Mouse (Mus musculus) heart, embryonic 11.5 days (tissue): ENCODE results near the gene Cbfa2t3. TPM values are rescaled to one million over a fixed set of nuclear protein-coding genes. Genes with fewer than 3 reads are reported as not detected.

ENCODE experiments used
- ATAC-seq: fragments of 200-750 bp; cut with Nextera tagmentation; replicated peaks from 2 replicates; pipeline ENCODE4 v1.8.0; 2017; ENCODE audit warnings: moderate library complexity; ENCODE audit not compliant: insufficient number of reproducible peaks, low FRiP score, low TSS enrichment
- H3K27ac ChIP-seq: fragments of 300-500 bp; sonication (generic); 2 replicates; pipeline ENCODE4 v1.5.1; 2014; ENCODE audit warnings: mild to moderate bottlenecking, low read depth, low read length
- H3K27me3 ChIP-seq: fragments of 300-500 bp; sonication (generic); 2 replicates; pipeline ENCODE4 v1.6.1; 2014; ENCODE audit warnings: mild to moderate bottlenecking, low read length, mixed read lengths; ENCODE audit not compliant: control insufficient read depth, insufficient read depth
- H3K36me3 ChIP-seq: fragments of 300-500 bp; sonication (generic); 2 replicates; pipeline ENCODE4 v1.6.1; 2014; ENCODE audit warnings: mild to moderate bottlenecking, low read length, moderate library complexity, mixed read lengths; ENCODE audit not compliant: control insufficient read depth, insufficient read depth
- H3K4me1 ChIP-seq: fragments of 300-500 bp; sonication (generic); 2 replicates; pipeline ENCODE4 v1.6.1; 2014; ENCODE audit warnings: low read length; ENCODE audit not compliant: control insufficient read depth, insufficient read depth
- H3K4me2 ChIP-seq: fragments of 300-500 bp; sonication (generic); 2 replicates; pipeline ENCODE4 v1.6.1; 2014; ENCODE audit warnings: mild to moderate bottlenecking, moderate library complexity
- H3K4me3 ChIP-seq: fragments of 300-500 bp; sonication (generic); 2 replicates; pipeline ENCODE4 v1.5.1; 2014; ENCODE audit warnings: low read depth, low read length
- H3K9ac ChIP-seq: fragments of 300-500 bp; sonication (generic); 2 replicates; pipeline ENCODE4 v1.6.1; 2014; ENCODE audit warnings: mild to moderate bottlenecking, low read depth, low read length, moderate library complexity
- H3K9me3 ChIP-seq: fragments of 300-500 bp; sonication (generic); replicated peaks from 2 replicates; pipeline ENCODE4 v1.6.1; 2016; ENCODE audit warnings: low read length; ENCODE audit not compliant: control insufficient read depth
- WGBS: fragments of 180-500 bp; shearing (Covaris S2); extraction: QIAGEN DNeasy Blood & Tissue Kit; methylation state at CpG from one replicate; pipeline ENCODE4 v1.1.7; 2014; ENCODE audit not compliant: insufficient replicate concordance; 5-methylcytosine and 5-hydroxymethylcytosine counted together
- polyA plus RNA-seq: library from polyadenylated mRNA; unstranded; fragments of >200 nt; fragmentation: Nextera tagmentation; extraction: Ambion mirVana; gene quantifications from 2 replicates; pipeline ENCODE4 v1.2.1, GENCODE M21; 2014

The Cbfa2t3 gene
- polyA plus RNA-seq, 1 experiment from 2014 or later = 5.2 TPM

DNA sequence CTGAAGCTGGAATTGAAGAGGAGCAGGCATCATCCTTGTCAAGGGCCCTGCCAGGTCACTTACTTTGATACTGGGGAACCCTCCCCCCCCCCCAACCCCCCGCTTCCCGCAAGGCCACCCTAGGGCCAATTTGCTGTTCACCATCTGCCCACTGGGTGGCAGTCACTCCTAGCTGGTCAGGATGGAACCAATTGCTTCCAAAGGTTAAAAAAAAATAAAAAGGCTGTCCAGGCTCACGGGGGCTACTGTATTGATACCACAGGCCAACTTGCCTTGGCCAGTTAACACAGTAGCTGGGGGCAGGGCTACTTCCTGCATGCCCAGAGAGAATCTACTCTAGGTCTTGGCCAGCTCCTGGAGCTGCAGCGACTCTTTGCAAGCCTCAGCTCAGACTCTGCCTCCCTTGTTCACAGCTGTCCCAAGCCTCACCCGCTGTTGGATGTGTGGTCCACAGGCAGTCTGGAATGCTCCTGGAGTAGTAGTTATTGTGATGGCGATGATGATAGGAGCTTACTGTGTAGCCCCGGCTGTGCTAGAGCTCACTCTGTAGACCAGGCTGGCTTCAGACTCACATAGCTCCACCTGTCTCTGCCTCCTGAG, 80.9 kb downstream of the Cbfa2t3 start:
- no peaks in the 10 kb centered on the region; the same call in 1 of the 2 replicates for H3K27me3 ChIP-seq
- H3K4me3 ChIP-seq = no peak overlapping the region
- WGBS = 36% methylated on average over 5 of the region's 7 CpGs
- no peak overlapping the region for H3K9ac ChIP-seq
- peaks cover 2% of the 10 kb centered on the region; the same call in 1 of the 2 replicates for H3K36me3 ChIP-seq
- ATAC-seq = no peak
- H3K4me2 ChIP-seq = no peak overlapping the region
- H3K27ac ChIP-seq = no peak overlapping the region
- peaks cover 4% of the 10 kb centered on the region for H3K4me1 ChIP-seq
- no peaks in the 10 kb centered on the region for H3K9me3 ChIP-seq

DNA sequence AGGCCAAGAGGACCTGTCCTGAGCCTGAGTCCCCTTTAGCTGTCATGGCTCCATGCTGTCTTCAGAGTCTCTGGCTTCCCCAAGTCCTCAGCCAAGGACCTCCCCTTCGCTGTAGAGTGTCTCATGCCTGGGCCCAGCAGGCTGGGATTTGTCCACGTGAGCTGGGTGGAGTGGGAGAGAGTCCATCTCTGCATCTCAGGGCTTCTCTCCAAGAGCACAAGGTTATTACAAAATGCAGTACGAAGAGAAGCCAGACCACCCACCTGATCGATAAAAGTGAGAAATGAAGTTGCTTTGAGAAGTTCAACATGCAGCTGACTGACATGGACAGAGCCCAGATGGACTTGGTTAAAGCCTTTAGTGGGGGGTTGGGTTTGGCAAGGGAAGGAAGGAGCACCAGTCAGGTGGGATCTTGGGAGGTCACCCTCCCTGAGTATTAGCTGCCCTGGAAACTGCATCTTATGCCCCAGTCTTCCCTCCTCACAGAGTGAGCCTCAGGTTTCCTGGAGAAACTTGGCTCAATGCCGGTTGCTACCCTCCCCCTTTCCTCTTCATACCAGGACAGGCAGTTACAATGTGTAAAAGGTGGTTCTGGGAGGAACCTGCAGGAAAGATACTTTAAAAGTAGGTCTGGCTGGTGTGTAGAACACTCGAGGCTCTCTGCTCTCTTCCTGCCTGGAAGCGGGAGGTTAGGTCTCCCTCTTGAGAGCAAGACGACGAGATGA, 82.6 kb downstream of the Cbfa2t3 start:
- ATAC-seq = no peak
- no peak overlapping the region for H3K9ac ChIP-seq
- H3K4me1 ChIP-seq = peaks cover 13% of the 10 kb centered on the region
- 69% methylated on average over 9 of the region's 9 CpGs for WGBS
- H3K9me3 ChIP-seq = no peaks in the 10 kb centered on the region
- no peak overlapping the region for H3K4me2 ChIP-seq
- H3K36me3 ChIP-seq = peaks cover 2% of the 10 kb centered on the region; the same call in 1 of the 2 replicates
- no peak overlapping the region for H3K4me3 ChIP-seq
- no peaks in the 10 kb centered on the region; the same call in 1 of the 2 replicates for H3K27me3 ChIP-seq
- H3K27ac ChIP-seq = no peak overlapping the region

DNA sequence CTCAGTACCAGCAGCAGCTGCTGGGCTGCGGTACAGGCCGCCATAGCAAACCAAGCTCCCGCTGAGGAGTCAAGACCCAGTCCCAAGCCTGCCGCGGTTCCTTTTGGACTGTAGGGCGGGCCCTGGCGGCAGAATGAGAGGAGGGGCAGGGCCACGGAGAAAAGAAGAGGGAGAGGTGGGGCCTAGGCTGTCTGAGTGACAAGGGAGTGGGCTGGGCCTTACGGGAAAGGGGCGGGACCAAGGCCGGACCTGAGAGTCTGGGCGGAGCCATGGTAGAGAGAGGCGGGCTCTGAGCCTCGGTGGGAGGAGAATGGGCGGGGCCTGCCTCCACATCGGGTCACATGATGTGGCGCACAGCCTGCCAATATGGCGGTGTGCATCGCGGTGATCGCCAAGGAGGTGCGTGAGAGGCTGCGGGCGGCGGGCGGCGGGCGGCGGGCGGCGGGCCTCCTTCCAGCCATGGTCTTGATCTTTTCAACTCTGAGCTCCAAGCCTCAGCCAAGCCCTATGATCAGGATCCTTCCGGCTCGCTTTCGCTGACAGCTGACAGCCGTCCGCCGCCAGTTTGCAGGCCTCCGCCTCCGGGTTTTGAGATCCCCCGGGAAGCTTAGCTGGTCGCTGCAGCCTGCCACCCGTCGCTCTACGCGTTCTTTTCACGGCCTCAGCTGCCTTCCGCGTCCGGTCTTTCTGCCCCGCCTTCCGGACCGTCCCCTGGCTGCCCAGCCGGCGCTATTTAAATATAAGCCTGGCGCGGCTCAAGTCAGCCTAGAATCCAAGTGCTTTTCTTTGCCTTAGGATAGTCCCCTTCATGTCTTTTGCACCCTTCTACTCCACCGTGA, 87.4 kb downstream of the Cbfa2t3 start, which contains the start of the genes Galns and Trappc2l:
TSS of gene Galns (minus strand) at position 169 of the 839 bp plus-strand sequence.
TSS of gene Trappc2l (plus strand) at position 346 of the 839 bp plus-strand sequence.
- Histone ChIP-seq H3K36me3 (peaks cover 2% of the 10 kb centered on the region; the same call in 1 of the 2 replicates), H3K4me3 (peak within 1 kb of the TSS; percentile 75), H3K27ac (peak within 1 kb of the TSS; percentile 82), H3K9ac (peak within 1 kb of the TSS; percentile 81), H3K9me3 (no peaks in the 10 kb centered on the region), H3K27me3 (no peaks in the 10 kb centered on the region), H3K4me1 (peaks cover 9% of the 10 kb centered on the region), H3K4me2 (peak within 1 kb of the TSS; percentile 81)
- WGBS = under 1% methylated on average over 56 of the region's 57 CpGs
- ATAC-seq = peak; percentile 97

DNA sequence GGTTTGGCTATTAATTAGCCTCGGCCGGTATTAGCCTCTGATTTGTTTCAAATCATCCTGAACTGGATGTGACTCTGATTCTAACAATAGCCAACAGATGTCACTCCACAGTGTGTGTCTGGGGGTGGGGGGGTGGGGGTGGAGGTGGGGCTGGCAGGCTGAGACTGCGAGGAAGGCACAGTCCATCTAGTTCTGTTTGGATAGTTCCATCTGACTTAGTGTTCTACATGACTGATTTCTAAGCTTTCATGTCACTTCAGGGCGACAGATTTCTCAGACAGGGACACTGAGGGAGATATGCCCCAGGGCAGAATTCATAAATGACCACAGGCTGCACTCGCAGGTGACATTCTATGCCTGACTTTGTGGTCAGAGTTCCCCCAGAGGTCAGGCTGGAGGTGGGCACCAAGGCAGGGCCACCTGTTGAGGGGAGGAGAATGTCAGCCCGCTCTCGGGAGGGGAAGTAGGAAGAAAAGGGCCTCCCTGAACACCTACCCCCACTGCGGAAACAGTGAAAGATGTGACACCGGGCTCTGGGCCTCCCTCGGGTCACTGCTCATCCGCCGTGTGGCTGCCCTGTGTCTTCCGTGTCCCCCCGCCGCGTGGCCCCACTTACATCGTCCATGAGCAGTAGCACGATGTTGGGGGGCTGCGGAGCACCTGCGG, 88.2 kb downstream of the Cbfa2t3 start:
- H3K4me3 ChIP-seq = peak overlapping the region; percentile 75
- H3K4me1 ChIP-seq = peaks cover 9% of the 10 kb centered on the region
- H3K9ac ChIP-seq = peak overlapping the region; percentile 81
- no peaks in the 10 kb centered on the region for H3K9me3 ChIP-seq
- WGBS = 7% methylated on average over 20 of the region's 20 CpGs
- no peaks in the 10 kb centered on the region for H3K27me3 ChIP-seq
- peak; percentile 41 for ATAC-seq
- peak overlapping the region; percentile 57; the same call in 1 of the 2 replicates for H3K27ac ChIP-seq
- H3K4me2 ChIP-seq = peak overlapping the region; percentile 81
- H3K36me3 ChIP-seq = peaks cover 2% of the 10 kb centered on the region; the same call in 1 of the 2 replicates

DNA sequence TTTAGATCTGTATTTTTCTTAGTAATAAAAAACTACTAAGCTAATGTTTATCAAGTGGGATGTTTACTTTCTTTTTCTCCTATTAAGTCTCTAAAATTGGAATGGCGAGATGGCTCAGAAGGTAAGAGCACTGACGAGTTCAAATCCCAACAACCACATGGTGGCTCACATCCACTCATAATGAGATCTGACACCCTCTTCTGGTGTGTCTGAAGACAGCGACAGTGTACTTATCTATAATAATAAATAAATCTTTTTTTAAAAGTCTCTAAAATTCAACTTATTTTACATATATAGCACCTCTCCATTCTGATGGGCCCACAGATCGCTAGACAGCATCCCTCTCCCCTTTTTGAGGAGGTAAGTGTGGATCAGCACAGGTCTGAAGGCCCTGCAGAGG, 88.7 kb downstream of the Cbfa2t3 start:
- no peak overlapping the region for H3K4me3 ChIP-seq
- WGBS = 64% methylated on average over 4 of the region's 4 CpGs
- no peaks in the 10 kb centered on the region for H3K9me3 ChIP-seq
- peaks cover 2% of the 10 kb centered on the region; the same call in 1 of the 2 replicates for H3K36me3 ChIP-seq
- no peaks in the 10 kb centered on the region for H3K27me3 ChIP-seq
- H3K27ac ChIP-seq = no peak overlapping the region
- peak overlapping the region; percentile 81 for H3K4me2 ChIP-seq
- no peak for ATAC-seq
- H3K9ac ChIP-seq = no peak overlapping the region
- peaks cover 9% of the 10 kb centered on the region for H3K4me1 ChIP-seq

DNA sequence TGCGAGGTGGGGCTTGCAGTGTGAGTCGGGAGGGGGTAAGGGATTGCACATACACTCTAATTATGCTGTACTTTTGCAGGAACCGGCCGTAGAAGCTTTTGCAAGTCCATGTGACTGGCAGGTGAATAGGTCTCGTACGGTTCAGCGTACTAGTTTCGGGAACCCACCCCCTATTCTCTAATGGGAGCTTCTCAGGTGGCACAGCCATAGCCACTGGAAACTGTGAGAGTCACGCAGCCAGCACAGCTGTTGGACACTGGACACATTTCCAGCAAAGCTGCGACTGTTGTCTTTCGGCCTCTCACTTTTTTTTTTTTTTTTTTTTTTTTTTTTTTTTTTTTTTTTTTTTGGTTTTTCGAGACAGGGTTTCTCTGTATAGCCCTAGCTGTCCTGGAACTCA, 92.1 kb downstream of the Cbfa2t3 start:
- no peak overlapping the region for H3K4me2 ChIP-seq
- WGBS = 86% methylated on average over 11 of the region's 12 CpGs
- ATAC-seq = no peak

DNA sequence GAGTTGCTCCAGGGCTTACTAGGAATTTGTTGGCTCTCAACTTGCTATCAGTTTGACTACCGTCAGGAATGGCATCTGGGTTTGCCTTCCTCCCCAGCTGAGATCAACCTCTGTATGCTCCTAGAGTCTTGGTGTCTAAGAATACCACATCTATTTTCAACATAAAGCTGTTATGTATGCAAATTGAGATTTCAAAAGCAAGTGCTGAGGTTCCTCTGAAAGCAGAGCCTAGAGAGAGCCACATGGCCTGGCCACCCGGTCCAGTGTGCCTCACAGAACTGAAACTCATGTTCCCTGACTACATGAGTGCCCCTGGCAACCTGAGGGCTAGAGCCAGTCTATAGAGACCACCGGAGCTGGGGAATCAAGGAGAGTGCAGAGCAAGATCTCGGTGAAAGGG, 93.5 kb downstream of the Cbfa2t3 start:
- Histone ChIP-seq H3K4me1 (peaks cover 7% of the 10 kb centered on the region), H3K27ac (no peak overlapping the region), H3K9me3 (no peaks in the 10 kb centered on the region), H3K27me3 (no peaks in the 10 kb centered on the region), H3K36me3 (no peaks in the 10 kb centered on the region), H3K4me3 (no peak overlapping the region), H3K4me2 (no peak overlapping the region), H3K9ac (no peak overlapping the region)
- 60% methylated on average over 4 of the region's 4 CpGs for WGBS
- ATAC-seq = no peak

More for the DNA sequence above, 92.1 kb downstream of the Cbfa2t3 start:
- Histone ChIP-seq H3K27me3 (no peaks in the 10 kb centered on the region), H3K4me3 (no peak overlapping the region), H3K27ac (no peak overlapping the region), H3K9me3 (no peaks in the 10 kb centered on the region), H3K9ac (no peak overlapping the region), H3K36me3 (no peaks in the 10 kb centered on the region), H3K4me1 (peaks cover 7% of the 10 kb centered on the region)

DNA sequence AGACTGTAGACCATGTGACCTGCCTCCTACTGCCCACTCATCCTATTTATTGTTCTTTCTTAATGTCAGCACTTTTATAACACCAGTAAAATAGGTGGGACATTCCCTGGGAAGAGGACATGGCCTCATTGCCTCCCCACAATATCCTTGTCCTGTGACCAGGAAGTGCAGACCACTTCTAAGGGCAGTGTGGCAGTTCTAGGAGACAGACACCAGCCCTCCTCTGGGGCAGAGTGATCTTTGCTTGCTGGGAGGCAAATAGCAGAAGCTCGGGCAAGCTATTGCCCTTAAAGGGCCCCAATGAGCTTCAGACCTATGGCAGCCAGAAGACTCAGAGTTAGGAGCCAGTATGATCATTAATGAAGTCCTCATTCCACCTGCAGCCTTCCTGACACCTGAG, 94.3 kb downstream of the Cbfa2t3 start:
- Histone ChIP-seq H3K4me2 (no peak overlapping the region), H3K27ac (no peak overlapping the region), H3K27me3 (no peaks in the 10 kb centered on the region), H3K4me3 (no peak overlapping the region), H3K4me1 (peaks cover 7% of the 10 kb centered on the region), H3K9me3 (no peaks in the 10 kb centered on the region), H3K9ac (no peak overlapping the region), H3K36me3 (no peaks in the 10 kb centered on the region)
- 42% methylated on average over 1 of the region's 1 CpGs for WGBS
- ATAC-seq = no peak
